Mouse (Mus musculus) gastrocnemius, adult 2 months (tissue): ENCODE measurements at regions not wholly inside any gene's neighbourhood (a gene's known extent, or its start where the extent isn't known, plus 50 kb on each side); places are given as distances from the start of the nearest gene placed in this dataset.

Experiments used
- DNase-seq: peaks from one replicate; pipeline ENCODE4 v3.0.0; 2022
- H3K27ac ChIP-seq: fragments of 200-600 bp; 2 replicates; pipeline ENCODE4 v1.8.1; 2022; ENCODE audit warnings: mild to moderate bottlenecking
- H3K4me3 ChIP-seq: fragments of 200-600 bp; 2 replicates; pipeline ENCODE4 v1.8.1; 2022; ENCODE audit warnings: mild to moderate bottlenecking, moderate library complexity
- CTCF ChIP-seq: fragments of 200-600 bp; IDR thresholded peaks from 2 replicates; pipeline ENCODE4 v1.8.1; 2022; ENCODE audit warnings: antibody characterized with exemption, mild to moderate bottlenecking, moderate library complexity
- intact Hi-C: fragments of 180-260 bp; cut with DNase I; formaldehyde crosslinking; loops from one replicate; pipeline ENCODE4 v1.15.1; 2025

GRCm38 (mm10) chr6:15865271-15865670, 144.8 kb downstream of the Mdfic start:
- H3K27ac ChIP-seq, result no peak overlapping the region
- no peak overlapping the region for H3K4me3 ChIP-seq
- TF ChIP-seq CTCF, result no peak
- DNase-seq, result no peak
- intact Hi-C loops, result no loop called here

DNA sequence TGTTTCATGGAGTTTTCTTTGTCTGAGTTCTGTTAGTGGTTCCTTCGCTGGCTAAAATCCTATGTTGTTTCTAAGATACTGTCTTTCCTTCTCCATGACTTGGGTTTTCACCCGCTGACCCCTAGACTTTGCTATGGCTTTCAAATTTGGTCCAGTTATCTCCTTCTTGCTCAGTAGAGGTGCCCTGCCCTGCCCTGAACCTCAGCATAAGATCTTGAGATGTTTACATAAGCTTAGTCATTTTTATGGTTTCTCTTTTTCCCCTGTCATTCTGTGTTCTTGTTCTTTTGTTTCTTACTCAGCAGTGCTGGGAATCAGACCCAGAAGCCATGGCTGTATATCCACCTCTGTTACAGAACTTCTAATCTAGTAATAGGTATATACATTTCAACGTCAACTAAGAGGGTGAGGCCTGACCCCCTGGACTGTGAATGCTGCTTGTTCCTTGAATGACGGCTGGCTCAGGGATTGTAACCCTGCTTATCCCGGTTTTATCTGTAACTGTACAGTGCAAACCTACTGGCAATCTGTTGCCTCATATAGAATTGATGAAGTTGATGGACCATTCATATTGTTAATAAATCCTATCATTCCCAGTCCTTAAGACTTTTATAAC, 161.9 kb downstream of the Mdfic start:
- no peak overlapping the region for H3K4me3 ChIP-seq
- no peak for DNase-seq
- no peak overlapping the region for H3K27ac ChIP-seq
- TF ChIP-seq CTCF, result no peak
- intact Hi-C loops, result no loop called here

DNA sequence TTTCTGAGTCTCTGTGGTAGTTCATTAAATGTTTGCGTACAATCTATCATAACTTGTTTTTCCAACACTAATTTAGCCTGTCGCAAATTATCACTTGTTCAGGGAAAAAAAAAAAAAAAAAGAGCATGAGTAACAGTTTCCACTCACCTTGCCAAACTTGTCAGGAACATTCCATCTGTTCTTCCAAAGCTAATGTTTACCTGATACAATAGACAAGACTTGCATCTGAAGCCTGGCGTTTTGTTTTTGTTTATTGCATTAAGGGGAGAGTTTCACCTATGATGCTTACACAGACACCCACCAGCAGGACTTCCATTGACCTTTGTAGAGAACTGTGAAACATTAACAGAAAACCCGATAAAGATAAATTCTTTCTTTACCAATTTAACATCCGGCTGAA, 172.6 kb downstream of the Mdfic start:
- TF ChIP-seq CTCF, result no peak
- intact Hi-C loops, result no loop called here
- Histone ChIP-seq H3K4me3 (no peak overlapping the region), H3K27ac (no peak overlapping the region)
- no peak for DNase-seq

DNA sequence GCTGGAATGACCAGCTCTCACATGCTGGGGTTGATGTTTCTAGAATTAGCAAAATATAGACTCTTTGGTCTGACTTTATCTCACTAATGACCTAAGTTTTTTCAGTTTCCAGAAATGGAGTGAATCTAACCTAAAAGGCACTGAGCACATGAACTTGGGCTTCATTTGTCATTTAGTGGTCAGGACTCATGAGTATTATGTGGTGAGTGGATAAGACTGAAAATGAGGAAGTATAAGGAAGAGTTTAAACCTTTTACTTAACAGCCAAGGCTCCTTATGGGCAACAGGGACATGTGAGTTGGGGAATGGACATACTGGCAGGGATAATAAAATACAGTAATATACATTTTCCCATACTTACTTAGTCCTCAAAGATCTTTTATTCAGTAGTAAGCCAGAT, 180.0 kb downstream of the Mdfic start:
- no peak overlapping the region for H3K27ac ChIP-seq
- no peak for DNase-seq
- intact Hi-C loops, result no loop called here
- H3K4me3 ChIP-seq, result no peak overlapping the region
- no peak for TF ChIP-seq CTCF

DNA sequence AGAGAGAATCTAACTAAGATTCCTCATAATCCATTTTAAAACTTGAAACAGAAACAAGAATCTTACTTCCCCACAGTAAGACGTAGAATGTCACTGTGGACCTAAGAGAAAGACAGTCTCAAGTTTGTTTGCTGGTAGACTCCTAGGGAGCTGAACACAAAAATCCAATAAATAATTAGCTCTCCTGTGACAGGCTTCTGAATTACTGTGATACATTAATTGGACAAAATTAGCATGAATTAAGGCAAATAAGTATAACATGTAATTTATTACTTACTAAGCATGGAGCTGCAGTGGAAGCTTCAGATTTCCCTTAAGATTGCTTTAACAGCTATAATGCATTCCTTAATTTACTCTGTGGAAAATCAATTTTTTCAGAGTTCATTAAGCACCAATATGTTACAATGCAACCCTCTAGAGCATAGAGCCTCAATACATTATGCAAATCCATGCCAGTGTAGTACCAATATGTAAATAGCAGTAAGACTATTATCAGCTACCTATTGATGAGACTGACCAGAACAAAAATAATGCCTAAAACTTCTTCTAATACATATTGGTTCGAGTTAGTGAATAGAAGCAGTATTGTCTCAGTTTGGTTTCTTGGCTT, 182.3 kb downstream of the Mdfic start:
- Histone ChIP-seq H3K27ac (no peak overlapping the region), H3K4me3 (no peak overlapping the region)
- TF ChIP-seq CTCF, result no peak
- DNase-seq, result no peak
- intact Hi-C loops, result no loop called here

DNA sequence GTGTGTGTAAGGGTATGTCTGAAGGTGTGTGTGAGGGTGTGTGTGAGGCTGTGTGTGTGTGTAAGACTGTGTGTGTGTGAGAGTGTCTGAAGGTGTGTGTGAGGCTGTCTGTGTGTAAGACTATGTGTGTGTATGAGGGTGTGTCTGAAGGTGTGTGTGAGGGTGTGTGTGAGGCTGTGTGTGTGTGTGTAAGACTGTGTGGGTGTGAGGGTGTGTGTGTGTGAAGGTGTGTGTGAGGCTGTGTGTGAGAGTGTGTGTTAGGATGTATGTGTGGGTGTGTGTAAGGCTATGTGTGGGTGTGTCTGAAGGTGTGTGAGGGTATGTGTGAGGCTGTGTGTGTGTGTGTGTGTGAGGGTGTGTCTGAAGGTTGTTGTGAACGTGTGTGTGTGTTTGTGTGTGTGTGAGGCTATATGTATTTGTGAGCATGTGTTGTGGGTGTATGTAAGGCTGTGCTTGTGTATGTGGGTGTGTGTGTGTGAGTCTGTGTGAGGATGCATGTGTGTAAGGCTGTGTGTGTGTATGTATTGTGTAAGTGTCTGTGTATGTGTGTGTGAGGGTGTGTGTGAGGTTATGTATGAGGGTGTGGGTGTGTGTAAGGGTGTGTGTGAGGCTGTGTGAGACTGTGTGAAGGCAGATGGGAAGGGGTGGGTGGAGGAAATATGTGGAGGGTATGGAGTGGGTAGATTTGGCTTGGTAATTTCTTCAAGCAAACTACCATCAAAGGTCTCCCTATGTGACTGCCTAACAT, 190.1 kb downstream of the Mdfic start:
- no peak for TF ChIP-seq CTCF
- intact Hi-C loops, result no loop called here
- Histone ChIP-seq H3K27ac (no peak overlapping the region), H3K4me3 (no peak overlapping the region)
- DNase-seq, result no peak

GRCm38 (mm10) chr6:15929650-15930049, 209.2 kb downstream of the Mdfic start:
- no peak for DNase-seq
- no peak overlapping the region for H3K4me3 ChIP-seq
- no peak for TF ChIP-seq CTCF
- intact Hi-C loops, result no loop called here
- H3K27ac ChIP-seq, result no peak overlapping the region

GRCm38 (mm10) chr6:15950251-15950650, 229.8 kb downstream of the Mdfic start:
- no peak for TF ChIP-seq CTCF
- DNase-seq, result no peak
- Histone ChIP-seq H3K27ac (no peak overlapping the region), H3K4me3 (no peak overlapping the region)
- intact Hi-C loops, result no loop called here

- no peak for TF ChIP-seq CTCF
- no peak overlapping the region for H3K27ac ChIP-seq
- intact Hi-C loops, result no loop called here
- H3K4me3 ChIP-seq, result no peak overlapping the region
- peak; percentile 18 for DNase-seq
These were observed 266.9 kb downstream of the Mdfic start for GRCm38 (mm10) chr6:15987334-15987733.
